Mouse (Mus musculus) embryonic facial prominence, embryonic 12.5 days (tissue): ENCODE data around the gene Vmn1r126. TPM values are rescaled to one million over a fixed set of nuclear protein-coding genes. Genes with fewer than 3 reads are reported as not detected.
"Not testable (repeated sequence)": the region's sequence is repeated elsewhere in the genome, so short reads cannot be mapped to it uniquely, and the experiment has no call there.

ENCODE experiments used
- ATAC-seq: fragments of 200-750 bp; cut with Nextera tagmentation; 2 replicates; pipeline ENCODE4 v1.8.0; 2017; ENCODE audit not compliant: insufficient number of reproducible peaks, insufficient read depth, low FRiP score, low TSS enrichment
- H3K27ac ChIP-seq: fragments of 300-500 bp; sonication (generic); 2 replicates; pipeline ENCODE4 v1.5.1; 2016; ENCODE audit warnings: mild to moderate bottlenecking
- H3K27me3 ChIP-seq: fragments of 300-500 bp; sonication (generic); 2 replicates; pipeline ENCODE4 v1.6.1; 2016; ENCODE audit warnings: mild to moderate bottlenecking, moderate library complexity
- H3K36me3 ChIP-seq: fragments of 300-500 bp; sonication (generic); 2 replicates; pipeline ENCODE4 v1.6.1; 2016; ENCODE audit warnings: mild to moderate bottlenecking
- H3K4me1 ChIP-seq: fragments of 300-500 bp; sonication (generic); 2 replicates; pipeline ENCODE4 v1.6.1; 2016
- H3K4me2 ChIP-seq: fragments of 300-500 bp; sonication (generic); replicated peaks from 2 replicates; pipeline ENCODE4 v1.6.1; 2016; ENCODE audit warnings: mild to moderate bottlenecking, moderate library complexity
- H3K4me3 ChIP-seq: fragments of 300-500 bp; sonication (generic); 2 replicates; pipeline ENCODE4 v1.5.1; 2016; ENCODE audit warnings: mild to moderate bottlenecking
- H3K9ac ChIP-seq: fragments of 300-500 bp; sonication (generic); 2 replicates; pipeline ENCODE4 v1.6.1; 2016; ENCODE audit warnings: mild to moderate bottlenecking, moderate library complexity
- H3K9me3 ChIP-seq: fragments of 300-500 bp; sonication (generic); 2 replicates; pipeline ENCODE4 v1.6.1; 2016; ENCODE audit warnings: mild to moderate bottlenecking, moderate library complexity
- WGBS: fragments of 180-500 bp; shearing (Covaris S2); methylation state at CpG from one replicate; pipeline ENCODE4 v1.1.7; 2016; 5-methylcytosine and 5-hydroxymethylcytosine counted together
- polyA plus RNA-seq: library from polyadenylated mRNA; unstranded; fragments of >200 nt; fragmentation: Nextera tagmentation; extraction: Ambion mirVana; gene quantifications from 2 replicates; pipeline ENCODE4 v1.2.1, GENCODE M21; 2016

The Vmn1r126 gene
- not detected in 2 replicates for polyA plus RNA-seq

DNA sequence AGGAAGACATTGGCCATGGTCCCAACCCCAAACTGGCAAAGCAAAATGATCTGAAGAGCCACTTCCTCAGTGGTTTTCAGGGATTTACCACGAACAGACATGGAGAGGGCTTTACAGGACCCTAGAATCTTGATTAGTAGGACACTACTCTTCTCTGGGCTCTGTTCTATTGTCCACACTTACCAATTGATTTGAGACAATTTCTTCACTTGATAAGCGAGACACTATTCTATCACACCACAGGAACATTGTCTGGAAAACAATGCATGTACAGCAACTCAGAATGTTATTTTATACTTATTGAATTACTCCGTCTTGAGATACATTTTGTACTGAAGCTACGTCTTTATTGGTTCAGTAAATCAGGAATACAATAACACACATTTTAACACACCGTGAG lies at the start of gene Vmn1r126:
TSS of gene Vmn1r126 (minus strand) at position 101 of the 400 bp plus-strand sequence.
- H3K9ac ChIP-seq, H3K36me3 ChIP-seq, H3K4me3 ChIP-seq, H3K27me3 ChIP-seq, H3K27ac ChIP-seq, ATAC-seq, H3K4me1 ChIP-seq, H3K4me2 ChIP-seq, H3K9me3 ChIP-seq: not testable (repeated sequence)
- no CpG with 5 or more reads among the region's 5 CpGs for WGBS

DNA sequence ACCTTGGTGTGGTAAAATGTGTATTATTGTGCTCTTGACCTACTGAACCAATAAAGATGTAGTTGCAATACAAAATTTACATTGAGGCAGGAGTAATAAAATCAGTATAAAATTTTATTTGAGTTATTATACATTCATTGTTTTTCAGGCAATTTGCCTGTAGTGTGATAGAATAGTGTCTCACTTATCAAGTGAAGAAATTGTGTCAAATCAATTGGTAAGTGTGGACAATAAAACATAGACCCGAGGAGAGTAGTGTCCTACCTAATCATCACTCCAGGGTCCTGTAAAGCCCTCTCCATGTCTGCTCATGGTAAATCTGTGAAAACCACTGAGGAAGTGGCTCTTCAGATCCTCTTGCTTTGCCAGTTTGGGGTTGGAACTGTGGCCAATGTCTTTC lies 47.8 kb upstream of the Vmn1r126 start, which contains the start of gene Vmn1r128:
TSS of gene Vmn1r128 (plus strand) at position 301 of the 400 bp plus-strand sequence.
- ATAC-seq, H3K4me3 ChIP-seq, H3K27ac ChIP-seq, H3K9me3 ChIP-seq, H3K4me1 ChIP-seq, H3K27me3 ChIP-seq, H3K36me3 ChIP-seq, H3K4me2 ChIP-seq, H3K9ac ChIP-seq: not testable (repeated sequence)
- 60% methylated on average over 1 of the region's 1 CpGs for WGBS

DNA sequence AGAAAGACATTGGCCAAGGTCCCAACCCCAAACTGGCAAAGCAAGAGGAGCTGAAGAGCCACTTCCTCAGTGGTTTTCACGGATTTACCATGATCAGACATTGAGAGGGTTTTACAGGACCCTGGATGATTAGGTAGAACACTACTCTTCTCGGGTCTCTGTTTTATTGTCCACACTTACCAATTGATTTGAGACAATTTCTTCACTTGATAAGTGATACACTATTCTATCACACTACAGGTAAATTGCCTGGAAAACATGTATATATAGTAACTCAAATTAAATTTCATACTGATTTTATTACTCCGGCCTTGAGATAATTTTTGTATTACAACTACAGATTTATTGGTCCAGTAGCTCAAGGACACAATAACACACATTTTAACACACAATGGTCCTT lies 18.5 kb upstream of the Vmn1r126 start, which contains the start of gene Vmn1r127:
TSS of gene Vmn1r127 (minus strand) at position 101 of the 400 bp plus-strand sequence.
- H3K9me3 ChIP-seq, ATAC-seq, H3K4me1 ChIP-seq, H3K9ac ChIP-seq, H3K4me3 ChIP-seq, H3K36me3 ChIP-seq, H3K4me2 ChIP-seq, H3K27ac ChIP-seq, H3K27me3 ChIP-seq: not testable (repeated sequence)
- WGBS = no CpG with 5 or more reads among the region's 3 CpGs

DNA sequence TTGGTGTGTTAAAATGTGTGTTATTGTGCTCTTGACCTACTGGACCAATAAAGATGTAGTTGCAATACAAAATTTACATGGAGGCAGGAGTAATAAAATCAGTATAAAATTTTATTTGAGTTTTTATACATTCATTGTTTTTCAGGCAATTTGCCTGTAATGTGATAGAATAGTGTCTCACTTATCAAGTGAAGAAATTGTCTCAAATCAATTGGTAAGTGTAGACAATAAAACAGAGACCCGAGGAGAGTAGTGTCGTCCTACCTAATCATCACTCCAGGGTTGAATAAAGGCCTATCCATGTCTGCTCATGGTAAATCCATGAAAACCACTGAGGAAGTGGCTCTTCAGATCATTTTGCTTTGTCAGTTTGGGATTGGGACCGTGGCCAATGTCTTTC lies 29.4 kb downstream of the Vmn1r126 start, which contains the start of gene Vmn1r125:
TSS of gene Vmn1r125 (plus strand) at position 301 of the 400 bp plus-strand sequence.
- not testable (repeated sequence) for ATAC-seq, H3K9me3 ChIP-seq, H3K4me2 ChIP-seq, H3K36me3 ChIP-seq, H3K27me3 ChIP-seq, H3K4me3 ChIP-seq, H3K9ac ChIP-seq, H3K4me1 ChIP-seq, H3K27ac ChIP-seq
- WGBS = 68% methylated on average over 3 of the region's 3 CpGs

DNA sequence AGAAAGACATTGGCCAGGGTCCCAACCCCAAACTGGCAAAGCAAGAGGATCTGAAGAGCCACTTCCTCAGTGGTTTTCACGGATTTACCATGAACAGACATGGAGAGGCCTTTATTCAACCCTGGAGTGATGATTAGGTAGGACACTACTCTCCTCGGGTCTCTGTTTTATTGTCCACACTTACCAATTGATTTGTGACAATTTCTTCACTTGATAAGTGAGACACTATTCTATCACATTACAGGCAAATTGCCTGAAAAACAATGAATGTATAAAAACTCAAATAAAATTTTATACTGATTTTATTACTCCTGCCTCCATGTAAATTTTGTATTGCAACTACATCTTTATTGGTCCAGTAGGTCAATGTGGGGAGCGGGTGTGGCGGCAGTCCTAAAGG lies 40.8 kb downstream of the Vmn1r126 start, which contains the start of gene Vmn1r124:
TSS of gene Vmn1r124 (minus strand) at position 101 of the 400 bp plus-strand sequence.
- H3K4me1 ChIP-seq, H3K27me3 ChIP-seq, H3K4me2 ChIP-seq, H3K9me3 ChIP-seq, H3K27ac ChIP-seq, ATAC-seq, H3K36me3 ChIP-seq, H3K4me3 ChIP-seq, H3K9ac ChIP-seq: not testable (repeated sequence)
- 77% methylated on average over 4 of the region's 4 CpGs for WGBS

Other genes with a start within 250 kb of the Vmn1r126 start
- not detected in 2 replicates for gene Vmn1r120, start 247.7 kb downstream of the Vmn1r126 start, polyA plus RNA-seq
- gene Vmn1r121, start 203.0 kb downstream of the Vmn1r126 start, polyA plus RNA-seq = not detected in 2 replicates
- not detected in 2 replicates for gene Vmn1r122, start 167.3 kb downstream of the Vmn1r126 start, polyA plus RNA-seq
- gene Vmn1r123, start 139.3 kb downstream of the Vmn1r126 start, polyA plus RNA-seq = not detected in 2 replicates
- not detected in 2 replicates for gene Gm5157, start 111.0 kb downstream of the Vmn1r126 start, polyA plus RNA-seq
- not detected in 2 replicates for gene Vmn1r124, start 40.9 kb downstream of the Vmn1r126 start, polyA plus RNA-seq
- not detected in 2 replicates for gene Vmn1r125, start 29.3 kb downstream of the Vmn1r126 start, polyA plus RNA-seq
- not detected in 2 replicates for gene Vmn1r127, start 18.4 kb upstream of the Vmn1r126 start, polyA plus RNA-seq
- gene Vmn1r128, start 47.9 kb upstream of the Vmn1r126 start, polyA plus RNA-seq = not detected in 2 replicates
- not detected in 2 replicates for gene Vmn1r129, start 59.8 kb upstream of the Vmn1r126 start, polyA plus RNA-seq
- gene Gm6882, start 131.3 kb upstream of the Vmn1r126 start, polyA plus RNA-seq = not detected in 2 replicates
- not detected in 2 replicates for gene Vmn1r130, start 210.3 kb upstream of the Vmn1r126 start, polyA plus RNA-seq
- not detected in 2 replicates for gene Vmn1r131, start 244.6 kb upstream of the Vmn1r126 start, polyA plus RNA-seq